Comparison of ENCODE assay signal across 19 mouse cellular contexts in the genomic region with DNA sequence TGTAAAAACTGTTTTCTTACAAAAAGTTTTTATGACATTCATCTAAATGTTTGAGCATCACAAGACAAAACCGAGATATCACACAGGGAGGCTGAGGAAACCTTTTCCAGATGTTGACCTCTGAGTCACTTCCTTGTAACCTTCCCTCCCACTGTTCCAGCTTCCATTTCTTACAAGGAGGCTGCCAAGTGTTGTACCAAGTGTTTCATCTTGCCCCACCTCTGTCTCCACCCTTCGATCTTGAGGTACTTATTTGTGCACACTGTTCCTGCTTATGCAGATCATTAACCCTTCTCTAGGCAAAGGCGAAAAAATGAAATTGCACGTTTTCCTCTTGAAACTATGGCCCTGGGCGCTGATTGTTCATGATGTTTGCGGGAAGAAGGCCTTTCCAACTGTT. TPM values are rescaled to one million over a fixed set of nuclear protein-coding genes. Genes with fewer than 3 reads are reported as not detected.
A peak's percentile ranks its signal among the peaks of the same experiment; 100 is the strongest.
DNase-seq lines count a peak whose midpoint lies in the region; ATAC-seq lines count a peak whose summit lies in the region.
"Had no signal": no experiment of that assay in that cellular context is flagged by ENCODE, and none has a peak within 500 bp of the region (broad histone marks: within the 10 kb centered on the region; RNA-seq: fewer than 3 reads in every experiment).

No protein-coding gene starts in this region.

- peak overlapping the region; percentile 27 for H3K4me2 ChIP-seq in lung, embryonic 16.5 days (ENCODE audit: low read depth, low read length)
- H3K4me2 ChIP-seq: embryonic facial prominence, embryonic 13.5 days; forebrain, embryonic 12.5 days; liver, embryonic 13.5 days had no signal

- DNase-seq in gastrocnemius, adult 18-20 months (ENCODE audit: low spot score) = peak; percentile 32
- DNase-seq in gastrocnemius, postnatal 4 days (ENCODE audit: low spot score in 2 of 2) = no peak
- peak; percentile 32 for DNase-seq in kidney, adult 9 months
- no peak for DNase-seq in kidney, adult 11 months
- peak; percentile 16 for DNase-seq in R1 (ENCODE audit: low read depth, low spot score)
- DNase-seq in adrenal gland, adult 2 months = no peak
- no peak for DNase-seq in spleen, postnatal 14 days (ENCODE audit: low spot score in 2 of 2)
- DNase-seq: cerebellum, adult 9-10 months; gastrocnemius, postnatal 36 days; liver, embryonic 13.5 days had no signal

- ATAC-seq in lung, embryonic 16.5 days (ENCODE audit: low read depth) = 0 out of 2 replicates have a peak, but pooled peaks have one; percentile 45
- ATAC-seq: hindbrain, embryonic 16.5 days had no signal

- H3K9ac ChIP-seq in lung, embryonic 16.5 days (ENCODE audit: low read length) = 0 out of 2 replicates have a peak overlapping the region, but pooled peaks have one; percentile 40
- H3K9ac ChIP-seq: embryonic facial prominence, embryonic 13.5 days; forebrain, embryonic 12.5 days; liver, embryonic 13.5 days had no signal

- no peaks in the 10 kb centered on the region for H3K9me3 ChIP-seq in lung, embryonic 16.5 days (ENCODE audit: control insufficient read depth, low read length)
- H3K9me3 ChIP-seq: embryonic facial prominence, embryonic 13.5 days; forebrain, embryonic 12.5 days; liver, embryonic 13.5 days had no signal

- H3K4me3 ChIP-seq in lung, embryonic 16.5 days (ENCODE audit: low read length) = peak overlapping the region; percentile 33
- H3K4me3 ChIP-seq: embryonic facial prominence, embryonic 13.5 days; forebrain, embryonic 12.5 days; liver, embryonic 13.5 days had no signal

- no peaks in the 10 kb centered on the region; the same call in 1 of the 2 replicates for H3K4me1 ChIP-seq in lung, embryonic 16.5 days (replicated peaks; ENCODE audit: control insufficient read depth, insufficient read depth, low read length)
- H3K4me1 ChIP-seq: forebrain, embryonic 12.5 days; liver, embryonic 13.5 days had no signal

- H3K36me3 ChIP-seq in lung, embryonic 16.5 days (ENCODE audit: control insufficient read depth, insufficient read depth, low read length) = no peaks in the 10 kb centered on the region
- H3K36me3 ChIP-seq: embryonic facial prominence, embryonic 13.5 days; forebrain, embryonic 12.5 days; G1E; liver, embryonic 13.5 days had no signal

- H3K27ac ChIP-seq in lung, embryonic 16.5 days (ENCODE audit: low read length) = peak overlapping the region; percentile 3; the same call in 1 of the 2 replicates
- H3K27ac ChIP-seq: embryonic facial prominence, embryonic 13.5 days; forebrain, embryonic 12.5 days; layer of hippocampus, adult 2 months; liver, embryonic 13.5 days had no signal

- no peaks in the 10 kb centered on the region for H3K27me3 ChIP-seq in lung, embryonic 16.5 days (ENCODE audit: control insufficient read depth, insufficient read depth, low read depth, low read length)
- H3K27me3 ChIP-seq: embryonic facial prominence, embryonic 13.5 days; forebrain, embryonic 12.5 days; liver, embryonic 13.5 days had no signal

- WGBS in lung, embryonic 16.5 days = 55% methylated on average over 6 of the region's 6 CpGs

RNA-seq across cellular contexts. Expression of a gene that starts 2.1 kb away (rescaled TPM):
- 1 to 10 TPM; 1.6 to 1.8 TPM for total RNA-seq in gastrocnemius, adult 18-20 months (2021)
- total RNA-seq in gastrocnemius, postnatal 4 days (2021) = 1 to 10 TPM; 5.9 to 6.2 TPM
- 35.9 and 37.0 TPM in 2 replicates for polyA plus RNA-seq in lung, embryonic 16.5 days (2015; fragmentation: Nextera tagmentation; extraction: Ambion mirVana)
- total RNA-seq in adrenal gland, adult 2 months (2021) = 1 to 10 TPM; 3.3 to 6.7 TPM
- 1.5 TPM in 2 replicates for polyA plus RNA-seq in adrenal gland, adult 2 months (2012; rRNA removed)
- total RNA-seq: megakaryocyte-erythroid progenitor cell, adult 5-6 weeks had no signal
- polyA plus RNA-seq: G1E had no signal

RNA-seq across cellular contexts. Expression of a gene that starts 41.1 kb away (rescaled TPM):
- not detected for total RNA-seq in gastrocnemius, adult 18-20 months (2021)
- total RNA-seq in gastrocnemius, postnatal 4 days (2021) = not detected
- 1.5 and 1.6 TPM in 2 replicates for polyA plus RNA-seq in lung, embryonic 16.5 days (2015; fragmentation: Nextera tagmentation; extraction: Ambion mirVana)
- total RNA-seq in adrenal gland, adult 2 months (2021) = under 1 TPM; 0.23 to 0.73 TPM
- polyA plus RNA-seq in adrenal gland, adult 2 months (2012; rRNA removed) = 0.20 and 0.24 TPM in 2 replicates
- total RNA-seq: gastrocnemius, postnatal 36 days; layer of hippocampus, adult 2 months; left cerebral cortex, postnatal 14 days had no signal
- polyA plus RNA-seq: C2C12, G1E had no signal

RNA-seq across cellular contexts. Expression of a gene that starts 52.6 kb away (rescaled TPM):
- not detected for total RNA-seq in gastrocnemius, adult 18-20 months (2021)
- total RNA-seq in gastrocnemius, postnatal 4 days (2021) = under 1 TPM; 0.34 to 0.71 TPM
- polyA plus RNA-seq in lung, embryonic 16.5 days (2015; fragmentation: Nextera tagmentation; extraction: Ambion mirVana) = 2.8 and 3.7 TPM in 2 replicates
- under 1 TPM; 0.35 to 0.43 TPM for total RNA-seq in adrenal gland, adult 2 months (2021)
- polyA plus RNA-seq in adrenal gland, adult 2 months (2012; rRNA removed) = 0.18 TPM in 1 of 2 replicates, not detected in the other
- total RNA-seq: gastrocnemius, postnatal 36 days; layer of hippocampus, adult 2 months; megakaryocyte-erythroid progenitor cell, adult 5-6 weeks had no signal
- polyA plus RNA-seq: C2C12, G1E had no signal

RNA-seq across cellular contexts. Expression of a gene that starts 57.2 kb away (rescaled TPM):
- total RNA-seq in gastrocnemius, adult 18-20 months (2021) = under 1 TPM in 1 of 2 experiments, not detected in 1; 0.31 TPM
- total RNA-seq in gastrocnemius, postnatal 4 days (2021) = not detected
- 0.11 and 0.15 TPM in 2 replicates for polyA plus RNA-seq in lung, embryonic 16.5 days (2015; fragmentation: Nextera tagmentation; extraction: Ambion mirVana)
- total RNA-seq in adrenal gland, adult 2 months (2021) = under 1 TPM; 0.07 to 0.26 TPM
- not detected in 2 replicates for polyA plus RNA-seq in adrenal gland, adult 2 months (2012; rRNA removed)
- total RNA-seq: gastrocnemius, postnatal 36 days; layer of hippocampus, adult 2 months; left cerebral cortex, postnatal 14 days had no signal
- polyA plus RNA-seq: embryonic facial prominence, embryonic 13.5 days; forebrain, embryonic 12.5 days; G1E; hindbrain, embryonic 16.5 days had no signal

Comparison
In these comparisons a context has a peak if more than half of its experiments do, and no peak if none do; other contexts are left out.
1. DNase-seq: peak in gastrocnemius, adult 18-20 months (single experiment), kidney, adult 9 months (single experiment) and R1 (single experiment); none in gastrocnemius, postnatal 4 days (0 of 2), kidney, adult 11 months (single experiment), adrenal gland, adult 2 months (single experiment) and spleen, postnatal 14 days (0 of 2).